Mouse (Mus musculus) midbrain, embryonic 12.5 days (tissue): ENCODE data around the gene Klhl12. TPM values are rescaled to one million over a fixed set of nuclear protein-coding genes. Genes with fewer than 3 reads are reported as not detected.
"Not testable (repeated sequence)": the region's sequence is repeated elsewhere in the genome, so short reads cannot be mapped to it uniquely, and the experiment has no call there.

Source experiments
- ATAC-seq: fragments of 200-750 bp; cut with Nextera tagmentation; 2 replicates; pipeline ENCODE4 v1.8.0; 2017; ENCODE audit warnings: low read depth, moderate TSS enrichment, moderate library complexity; ENCODE audit not compliant: low FRiP score
- H3K27ac ChIP-seq: fragments of 300-500 bp; sonication (generic); replicated peaks from 2 replicates; pipeline ENCODE4 v1.5.1; 2016; ENCODE audit warnings: mild to moderate bottlenecking
- H3K27me3 ChIP-seq: fragments of 300-500 bp; sonication (generic); 2 replicates; pipeline ENCODE4 v1.6.1; 2016; ENCODE audit warnings: mild to moderate bottlenecking
- H3K36me3 ChIP-seq: fragments of 300-500 bp; sonication (generic); 2 replicates; pipeline ENCODE4 v1.6.1; 2016
- H3K4me1 ChIP-seq: fragments of 300-500 bp; sonication (generic); 2 replicates; pipeline ENCODE4 v1.6.1; 2016
- H3K4me2 ChIP-seq: fragments of 300-500 bp; sonication (generic); replicated peaks from 2 replicates; pipeline ENCODE4 v1.6.1; 2016; ENCODE audit warnings: mild to moderate bottlenecking, moderate library complexity
- H3K4me3 ChIP-seq: fragments of 300-500 bp; sonication (generic); 2 replicates; pipeline ENCODE4 v1.5.1; 2016; ENCODE audit warnings: mild to moderate bottlenecking
- H3K9ac ChIP-seq: fragments of 300-500 bp; sonication (generic); replicated peaks from 2 replicates; pipeline ENCODE4 v1.6.1; 2016; ENCODE audit warnings: mild to moderate bottlenecking, moderate library complexity
- H3K9me3 ChIP-seq: fragments of 300-500 bp; sonication (generic); 2 replicates; pipeline ENCODE4 v1.6.1; 2016; ENCODE audit warnings: mild to moderate bottlenecking
- WGBS: fragments of 180-500 bp; shearing (Covaris S2); methylation state at CpG from one replicate; pipeline ENCODE4 v1.1.7; 2016; 5-methylcytosine and 5-hydroxymethylcytosine counted together
- polyA plus RNA-seq: library from polyadenylated mRNA; unstranded; fragments of >200 nt; fragmentation: Nextera tagmentation; extraction: Ambion mirVana; gene quantifications from 2 replicates; pipeline ENCODE4 v1.2.1, GENCODE M21; 2016

Gene Klhl12
- polyA plus RNA-seq, 1 experiment from 2014 or later = 31.3 TPM

- peaks cover 5% of the 10 kb centered on the region for H3K27me3 ChIP-seq
- no peak for ATAC-seq
- H3K4me3 ChIP-seq = no peak overlapping the region
- no peak overlapping the region for H3K9ac ChIP-seq
- no peaks in the 10 kb centered on the region for H3K9me3 ChIP-seq
- no peak overlapping the region for H3K27ac ChIP-seq
- no peak overlapping the region for H3K4me2 ChIP-seq
- WGBS = 85% methylated on average over 8 of the region's 8 CpGs
- no peaks in the 10 kb centered on the region for H3K36me3 ChIP-seq
- H3K4me1 ChIP-seq = peaks cover 15% of the 10 kb centered on the region; the same call in 1 of the 2 replicates
These were observed 64.8 kb downstream of the Klhl12 start for GRCm38 (mm10) chr1:134520001-134520721.

- ATAC-seq = no peak
- H3K27ac ChIP-seq = no peak overlapping the region
- 83% methylated on average over 7 of the region's 7 CpGs for WGBS
- no peak overlapping the region for H3K9ac ChIP-seq
- H3K27me3 ChIP-seq = no peaks in the 10 kb centered on the region
- peaks cover 13% of the 10 kb centered on the region; the same call in 1 of the 2 replicates for H3K4me1 ChIP-seq
- H3K36me3 ChIP-seq = no peaks in the 10 kb centered on the region
- H3K9me3 ChIP-seq = no peaks in the 10 kb centered on the region
- H3K4me3 ChIP-seq = no peak overlapping the region
- H3K4me2 ChIP-seq = no peak overlapping the region
These were observed 65.8 kb downstream of the Klhl12 start for GRCm38 (mm10) chr1:134521163-134521562.

- Histone ChIP-seq H3K4me3 (no peak overlapping the region), H3K27ac (no peak overlapping the region), H3K4me2 (no peak overlapping the region), H3K27me3 (no peaks in the 10 kb centered on the region), H3K9me3 (no peaks in the 10 kb centered on the region), H3K9ac (no peak overlapping the region), H3K4me1 (0 out of 2 replicates have a peak, but pooled peaks cover 4% of the 10 kb centered on the region), H3K36me3 (no peaks in the 10 kb centered on the region)
- 44% methylated on average over 2 of the region's 2 CpGs for WGBS
- ATAC-seq = no peak
These were observed 67.0 kb downstream of the Klhl12 start for GRCm38 (mm10) chr1:134522325-134522724.

- Histone ChIP-seq H3K4me1 (no peaks in the 10 kb centered on the region), H3K9me3 (no peaks in the 10 kb centered on the region), H3K27ac (no peak overlapping the region), H3K9ac (no peak overlapping the region), H3K27me3 (no peaks in the 10 kb centered on the region), H3K4me3 (no peak overlapping the region), H3K36me3 (no peaks in the 10 kb centered on the region), H3K4me2 (no peak overlapping the region)
- WGBS = 79% methylated on average over 5 of the region's 5 CpGs
- ATAC-seq = no peak
These were observed 69.1 kb downstream of the Klhl12 start for GRCm38 (mm10) chr1:134524424-134524823.

GRCm38 (mm10) chr1:134525015-134525414 is 69.7 kb downstream of the Klhl12 start:
- H3K4me2 ChIP-seq = no peak overlapping the region
- H3K36me3 ChIP-seq = no peaks in the 10 kb centered on the region
- H3K4me1 ChIP-seq = no peaks in the 10 kb centered on the region
- no peaks in the 10 kb centered on the region for H3K9me3 ChIP-seq
- 84% methylated on average over 1 of the region's 1 CpGs for WGBS
- no peak for ATAC-seq
- no peak overlapping the region for H3K27ac ChIP-seq
- no peak overlapping the region for H3K4me3 ChIP-seq
- H3K9ac ChIP-seq = no peak overlapping the region
- H3K27me3 ChIP-seq = no peaks in the 10 kb centered on the region

GRCm38 (mm10) chr1:134526752-134527151 is 71.4 kb downstream of the Klhl12 start:
- no peak for ATAC-seq
- H3K4me2 ChIP-seq = no peak overlapping the region
- H3K27ac ChIP-seq = no peak overlapping the region
- H3K4me1 ChIP-seq = no peaks in the 10 kb centered on the region
- no peaks in the 10 kb centered on the region for H3K27me3 ChIP-seq
- no peak overlapping the region for H3K9ac ChIP-seq
- H3K36me3 ChIP-seq = no peaks in the 10 kb centered on the region
- WGBS = 82% methylated on average over 6 of the region's 6 CpGs
- no peak overlapping the region for H3K4me3 ChIP-seq
- H3K9me3 ChIP-seq = no peaks in the 10 kb centered on the region

- no peak for ATAC-seq
- Histone ChIP-seq H3K4me3 (no peak overlapping the region), H3K9me3 (no peaks in the 10 kb centered on the region), H3K27me3 (no peaks in the 10 kb centered on the region), H3K4me1 (no peaks in the 10 kb centered on the region), H3K9ac (no peak overlapping the region), H3K27ac (no peak overlapping the region), H3K36me3 (no peaks in the 10 kb centered on the region), H3K4me2 (no peak overlapping the region)
- 79% methylated on average over 6 of the region's 6 CpGs for WGBS
These were observed 75.3 kb downstream of the Klhl12 start for GRCm38 (mm10) chr1:134530618-134531017.

GRCm38 (mm10) chr1:134533710-134534109 is 78.4 kb downstream of the Klhl12 start:
- not testable (repeated sequence) for H3K9me3 ChIP-seq, H3K4me3 ChIP-seq, H3K27ac ChIP-seq, H3K9ac ChIP-seq, ATAC-seq, H3K36me3 ChIP-seq, H3K4me1 ChIP-seq, H3K4me2 ChIP-seq, H3K27me3 ChIP-seq
- 93% methylated on average over 10 of the region's 10 CpGs for WGBS

- H3K4me2 ChIP-seq = no peak overlapping the region
- no peak overlapping the region for H3K9ac ChIP-seq
- H3K27me3 ChIP-seq = no peaks in the 10 kb centered on the region
- no peak for ATAC-seq
- H3K9me3 ChIP-seq = no peaks in the 10 kb centered on the region
- no peak overlapping the region for H3K27ac ChIP-seq
- WGBS = 100% methylated on average over 1 of the region's 1 CpGs
- no peak overlapping the region for H3K4me3 ChIP-seq
- no peaks in the 10 kb centered on the region for H3K4me1 ChIP-seq
- H3K36me3 ChIP-seq = no peaks in the 10 kb centered on the region
These were observed 79.7 kb downstream of the Klhl12 start for GRCm38 (mm10) chr1:134535054-134535453.

- H3K4me1 ChIP-seq = no peaks in the 10 kb centered on the region
- no peak overlapping the region for H3K4me2 ChIP-seq
- H3K9me3 ChIP-seq = no peaks in the 10 kb centered on the region
- no peak overlapping the region for H3K27ac ChIP-seq
- no peaks in the 10 kb centered on the region for H3K36me3 ChIP-seq
- no peak for ATAC-seq
- H3K4me3 ChIP-seq = no peak overlapping the region
- no peak overlapping the region for H3K9ac ChIP-seq
- no peaks in the 10 kb centered on the region for H3K27me3 ChIP-seq
- 72% methylated on average over 3 of the region's 3 CpGs for WGBS
These were observed 80.2 kb downstream of the Klhl12 start for GRCm38 (mm10) chr1:134535513-134535912.

GRCm38 (mm10) chr1:134540610-134541009 is 85.3 kb downstream of the Klhl12 start:
- no peak overlapping the region for H3K27ac ChIP-seq
- H3K4me3 ChIP-seq = no peak overlapping the region
- no peak overlapping the region for H3K9ac ChIP-seq
- H3K4me2 ChIP-seq = no peak overlapping the region
- H3K27me3 ChIP-seq = no peaks in the 10 kb centered on the region
- 95% methylated on average over 10 of the region's 10 CpGs for WGBS
- ATAC-seq = no peak
- 0 out of 2 replicates have a peak, but pooled peaks cover 8% of the 10 kb centered on the region for H3K9me3 ChIP-seq
- no peaks in the 10 kb centered on the region for H3K4me1 ChIP-seq
- H3K36me3 ChIP-seq = no peaks in the 10 kb centered on the region
